Mouse (Mus musculus) hindbrain, embryonic 12.5 days (tissue): ENCODE measurements at regions not wholly inside any gene's neighbourhood (a gene's known extent, or its start where the extent isn't known, plus 50 kb on each side); places are given as distances from the start of the nearest gene placed in this dataset.
A peak's percentile ranks its signal among the peaks of the same experiment; 100 is the strongest.

Source experiments
- ATAC-seq: fragments of 200-750 bp; cut with Nextera tagmentation; 2 replicates; pipeline ENCODE4 v1.8.0; 2017; ENCODE audit warnings: moderate TSS enrichment; ENCODE audit not compliant: low FRiP score
- H3K27ac ChIP-seq: fragments of 300-500 bp; sonication (generic); 2 replicates; pipeline ENCODE4 v1.5.1; 2016; ENCODE audit warnings: mild to moderate bottlenecking
- H3K27me3 ChIP-seq: fragments of 300-500 bp; sonication (generic); 2 replicates; pipeline ENCODE4 v1.6.1; 2016; ENCODE audit warnings: mild to moderate bottlenecking
- H3K36me3 ChIP-seq: fragments of 300-500 bp; sonication (generic); 2 replicates; pipeline ENCODE4 v1.6.1; 2016; ENCODE audit warnings: mild to moderate bottlenecking
- H3K4me1 ChIP-seq: fragments of 300-500 bp; sonication (generic); 2 replicates; pipeline ENCODE4 v1.6.1; 2016
- H3K4me2 ChIP-seq: fragments of 300-500 bp; sonication (generic); replicated peaks from 2 replicates; pipeline ENCODE4 v1.6.1; 2016; ENCODE audit warnings: mild to moderate bottlenecking
- H3K4me3 ChIP-seq: fragments of 300-500 bp; sonication (generic); 2 replicates; pipeline ENCODE4 v1.5.1; 2016; ENCODE audit warnings: mild to moderate bottlenecking
- H3K9ac ChIP-seq: fragments of 300-500 bp; sonication (generic); 2 replicates; pipeline ENCODE4 v1.6.1; 2016; ENCODE audit warnings: mild to moderate bottlenecking, moderate library complexity
- H3K9me3 ChIP-seq: fragments of 300-500 bp; sonication (generic); replicated peaks from 2 replicates; pipeline ENCODE4 v1.6.1; 2016; ENCODE audit warnings: mild to moderate bottlenecking
- WGBS: fragments of 180-500 bp; shearing (Covaris S2); methylation state at CpG from one replicate; pipeline ENCODE4 v1.1.7; 2016; 5-methylcytosine and 5-hydroxymethylcytosine counted together

DNA sequence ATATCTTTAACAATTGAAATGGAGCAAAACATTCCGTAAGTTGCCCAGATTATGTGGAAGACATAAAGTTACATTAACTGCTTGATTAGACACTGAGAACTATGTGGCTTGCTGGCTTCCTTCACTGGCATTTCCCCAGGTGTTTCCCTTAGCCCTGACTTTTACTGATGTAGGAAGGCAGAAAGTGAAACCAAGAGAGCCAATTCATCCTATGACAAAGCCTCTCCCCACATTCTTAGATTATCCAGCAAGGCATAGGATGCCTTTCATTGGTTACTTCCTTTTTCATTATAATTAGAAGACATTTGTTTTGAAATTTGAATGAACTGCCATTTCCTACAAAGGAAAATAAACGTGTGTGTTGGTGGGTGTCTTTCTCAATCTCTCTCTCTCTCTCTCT lies 72.1 kb downstream of the Cdc42ep3 start:
- WGBS = 67% methylated on average over 2 of the region's 2 CpGs
- no peak overlapping the region for H3K4me2 ChIP-seq
- H3K9ac ChIP-seq = no peak overlapping the region
- H3K4me3 ChIP-seq = no peak overlapping the region
- ATAC-seq = no peak
- peaks cover 4% of the 10 kb centered on the region for H3K4me1 ChIP-seq
- H3K36me3 ChIP-seq = no peaks in the 10 kb centered on the region
- no peaks in the 10 kb centered on the region for H3K27me3 ChIP-seq
- no peaks in the 10 kb centered on the region for H3K9me3 ChIP-seq
- no peak overlapping the region for H3K27ac ChIP-seq

- Histone ChIP-seq H3K9me3 (no peaks in the 10 kb centered on the region), H3K27me3 (no peaks in the 10 kb centered on the region), H3K9ac (no peak overlapping the region), H3K27ac (no peak overlapping the region), H3K4me1 (no peaks in the 10 kb centered on the region), H3K36me3 (no peaks in the 10 kb centered on the region), H3K4me3 (no peak overlapping the region), H3K4me2 (no peak overlapping the region)
- ATAC-seq = no peak
- 81% methylated on average over 8 of the region's 8 CpGs for WGBS
Observed at GRCm38 (mm10) chr17:79273551-79273950, 81.3 kb downstream of the Cdc42ep3 start.

DNA sequence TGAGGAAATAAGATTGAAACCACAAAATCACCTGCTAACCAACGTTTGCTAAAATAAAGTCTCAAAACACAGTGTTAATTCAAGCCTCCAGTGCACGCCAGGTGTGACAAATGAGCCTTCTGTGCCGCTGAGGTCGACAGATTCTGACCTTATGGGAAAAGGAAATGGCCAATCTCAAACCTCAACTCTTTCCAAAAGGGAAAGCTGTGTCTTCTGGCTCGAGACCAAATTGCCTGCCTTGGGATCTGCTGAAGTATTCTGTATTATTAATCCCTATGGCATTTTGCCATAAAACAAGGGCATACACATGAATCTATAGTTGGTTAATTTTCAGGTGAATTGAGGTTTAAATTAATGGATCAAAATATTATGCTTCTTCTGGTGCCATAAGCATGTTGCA lies 95.2 kb downstream of the Cdc42ep3 start:
- Histone ChIP-seq H3K4me3 (no peak overlapping the region), H3K27ac (no peak overlapping the region), H3K9ac (no peak overlapping the region), H3K4me2 (no peak overlapping the region), H3K4me1 (no peaks in the 10 kb centered on the region), H3K27me3 (no peaks in the 10 kb centered on the region), H3K9me3 (no peaks in the 10 kb centered on the region), H3K36me3 (no peaks in the 10 kb centered on the region)
- WGBS = 66% methylated on average over 5 of the region's 5 CpGs
- ATAC-seq = no peak

- 72% methylated on average over 9 of the region's 9 CpGs for WGBS
- Histone ChIP-seq H3K4me1 (no peaks in the 10 kb centered on the region), H3K36me3 (no peaks in the 10 kb centered on the region), H3K9ac (no peak overlapping the region), H3K4me2 (no peak overlapping the region), H3K27me3 (no peaks in the 10 kb centered on the region), H3K27ac (no peak overlapping the region), H3K4me3 (no peak overlapping the region), H3K9me3 (0 out of 2 replicates have a peak, but pooled peaks cover 6% of the 10 kb centered on the region)
- peak; percentile 76 for ATAC-seq
Observed at GRCm38 (mm10) chr17:79246962-79247902, 107.7 kb downstream of the Cdc42ep3 start.

DNA sequence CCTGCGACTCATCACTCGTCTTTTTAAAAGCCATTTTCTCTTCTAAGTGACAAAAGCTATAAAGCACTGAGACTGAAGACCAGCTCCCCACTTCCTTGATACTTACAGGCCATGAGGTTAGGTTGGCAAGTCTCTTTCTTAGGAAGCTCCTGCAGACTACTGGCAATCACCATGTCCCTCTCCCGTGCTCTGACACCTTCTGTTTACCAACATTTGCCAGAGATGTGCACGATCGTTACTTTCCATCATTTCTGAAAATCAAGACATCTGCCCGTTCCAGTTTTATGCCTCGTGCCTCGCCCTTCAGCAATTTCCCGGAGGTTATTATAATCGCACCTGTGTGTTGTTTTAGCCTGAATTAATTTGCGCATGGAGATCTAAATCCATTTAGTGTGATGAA lies 110.8 kb downstream of the Cdc42ep3 start:
- whole genome bisulfite sequencing = 92% methylated on average over 11 of the region's 11 CpGs
- Histone ChIP-seq H3K4me1 (no peaks in the 10 kb centered on the region), H3K4me2 (no peak overlapping the region), H3K9ac (no peak overlapping the region), H3K9me3 (0 out of 2 replicates have a peak, but pooled peaks cover 6% of the 10 kb centered on the region), H3K27me3 (no peaks in the 10 kb centered on the region), H3K4me3 (no peak overlapping the region), H3K27ac (no peak overlapping the region), H3K36me3 (no peaks in the 10 kb centered on the region)
- no peak for ATAC-seq

DNA sequence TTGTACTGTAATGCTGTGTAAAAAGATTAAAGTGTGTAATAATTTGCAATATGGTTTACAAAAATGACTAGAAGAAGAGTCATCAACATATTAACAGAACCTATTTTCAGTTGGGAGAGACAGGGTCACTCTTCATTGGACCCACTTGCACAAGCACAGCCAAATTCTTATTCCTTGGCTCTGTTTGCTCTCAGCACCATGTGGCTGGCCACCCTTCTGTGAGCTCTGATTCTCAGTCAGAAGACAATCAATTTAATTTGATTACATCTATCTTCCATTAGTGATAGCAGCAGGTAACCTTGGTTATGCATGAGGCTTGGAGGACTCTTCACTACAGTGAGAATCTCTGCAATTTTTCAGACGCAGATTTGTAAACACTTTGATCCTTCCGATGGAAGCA lies 111.5 kb downstream of the Cdc42ep3 start:
- H3K4me3 ChIP-seq = no peak overlapping the region
- 90% methylated on average over 2 of the region's 2 CpGs for WGBS
- no peaks in the 10 kb centered on the region for H3K27me3 ChIP-seq
- 0 out of 2 replicates have a peak, but pooled peaks cover 6% of the 10 kb centered on the region for H3K9me3 ChIP-seq
- no peak for ATAC-seq
- no peak overlapping the region for H3K27ac ChIP-seq
- no peak overlapping the region for H3K4me2 ChIP-seq
- no peak overlapping the region for H3K9ac ChIP-seq
- no peaks in the 10 kb centered on the region for H3K36me3 ChIP-seq
- no peaks in the 10 kb centered on the region for H3K4me1 ChIP-seq

DNA sequence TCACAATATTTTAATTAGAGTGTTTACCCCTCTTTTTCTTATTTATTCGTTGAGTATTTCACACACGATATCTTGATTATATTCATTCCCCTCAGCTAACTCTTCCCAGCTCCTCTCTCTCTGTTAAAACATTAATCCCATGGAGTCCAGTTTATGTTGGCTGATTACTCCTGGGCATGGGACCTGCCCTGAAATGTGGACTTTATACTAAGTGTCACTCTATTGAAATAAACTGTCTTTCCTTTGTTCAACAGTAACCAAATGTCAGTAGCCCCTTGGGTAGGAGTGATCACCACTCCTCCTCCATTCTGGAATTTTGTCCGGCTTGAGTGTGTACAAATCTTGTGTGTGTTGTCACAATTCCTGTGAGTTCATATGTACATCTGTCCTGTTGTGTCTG lies 113.4 kb downstream of the Cdc42ep3 start:
- no peaks in the 10 kb centered on the region for H3K36me3 ChIP-seq
- H3K4me3 ChIP-seq = no peak overlapping the region
- ATAC-seq = no peak
- no peaks in the 10 kb centered on the region for H3K4me1 ChIP-seq
- H3K27ac ChIP-seq = no peak overlapping the region
- WGBS = 87% methylated on average over 3 of the region's 3 CpGs
- H3K4me2 ChIP-seq = no peak overlapping the region
- H3K9ac ChIP-seq = no peak overlapping the region
- no peaks in the 10 kb centered on the region for H3K27me3 ChIP-seq
- 0 out of 2 replicates have a peak, but pooled peaks cover 6% of the 10 kb centered on the region for H3K9me3 ChIP-seq

- H3K36me3 ChIP-seq = no peaks in the 10 kb centered on the region
- no peaks in the 10 kb centered on the region for H3K4me1 ChIP-seq
- H3K9ac ChIP-seq = no peak overlapping the region
- no peak for ATAC-seq
- H3K27me3 ChIP-seq = no peaks in the 10 kb centered on the region
- WGBS = 75% methylated on average over 3 of the region's 3 CpGs
- no peak overlapping the region for H3K4me3 ChIP-seq
- no peak overlapping the region for H3K27ac ChIP-seq
- H3K9me3 ChIP-seq = no peaks in the 10 kb centered on the region
- no peak overlapping the region for H3K4me2 ChIP-seq
Observed at GRCm38 (mm10) chr17:79236244-79236781, 118.6 kb downstream of the Cdc42ep3 start.

DNA sequence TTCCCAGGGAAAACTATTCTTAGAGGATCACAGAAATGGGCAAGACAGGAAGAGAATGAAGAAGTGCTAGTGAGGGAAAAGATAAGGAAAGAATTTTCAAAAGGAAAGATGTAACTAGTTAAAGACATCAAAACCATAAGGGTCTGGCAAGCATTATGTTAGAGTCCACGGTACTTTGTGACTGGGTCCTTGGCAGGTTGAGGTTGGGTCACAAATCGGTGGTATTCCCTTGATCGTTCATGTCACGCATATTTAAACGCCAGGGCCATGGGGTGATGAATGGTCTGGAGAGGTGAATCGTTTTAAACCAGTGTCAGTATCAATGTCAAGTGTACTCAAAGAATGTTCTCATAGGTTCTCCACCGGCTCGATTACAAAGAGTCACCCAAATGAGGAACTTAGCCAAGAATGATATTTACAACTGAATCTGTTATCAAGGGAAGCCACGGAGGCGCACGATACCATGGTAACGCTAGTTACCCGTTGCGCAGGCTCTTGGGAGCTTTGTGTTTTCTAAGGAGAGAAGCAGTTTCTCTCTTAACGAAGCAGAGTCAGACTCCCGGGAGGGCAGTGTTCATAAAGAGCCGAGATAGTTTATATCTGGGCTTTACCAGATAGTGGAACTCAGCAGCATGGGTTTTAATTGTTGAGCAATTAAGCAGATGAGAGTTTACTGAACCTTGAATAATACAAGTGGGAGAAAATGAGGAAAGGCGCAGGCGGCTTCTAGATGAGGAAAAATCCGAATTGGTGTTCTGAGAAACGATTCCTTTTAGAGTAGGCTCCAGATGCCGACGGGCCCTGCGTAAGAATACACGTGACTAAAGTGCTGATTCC lies 124.0 kb downstream of the Cdc42ep3 start:
- no peaks in the 10 kb centered on the region for H3K4me1 ChIP-seq
- WGBS = 73% methylated on average over 25 of the region's 25 CpGs
- H3K36me3 ChIP-seq = no peaks in the 10 kb centered on the region
- H3K9me3 ChIP-seq = no peaks in the 10 kb centered on the region
- no peak overlapping the region for H3K4me3 ChIP-seq
- H3K27ac ChIP-seq = no peak overlapping the region
- ATAC-seq = no peak
- 0 out of 2 replicates have a peak overlapping the region, but pooled peaks have one; percentile 1 for H3K4me2 ChIP-seq
- H3K9ac ChIP-seq = no peak overlapping the region
- no peaks in the 10 kb centered on the region for H3K27me3 ChIP-seq

DNA sequence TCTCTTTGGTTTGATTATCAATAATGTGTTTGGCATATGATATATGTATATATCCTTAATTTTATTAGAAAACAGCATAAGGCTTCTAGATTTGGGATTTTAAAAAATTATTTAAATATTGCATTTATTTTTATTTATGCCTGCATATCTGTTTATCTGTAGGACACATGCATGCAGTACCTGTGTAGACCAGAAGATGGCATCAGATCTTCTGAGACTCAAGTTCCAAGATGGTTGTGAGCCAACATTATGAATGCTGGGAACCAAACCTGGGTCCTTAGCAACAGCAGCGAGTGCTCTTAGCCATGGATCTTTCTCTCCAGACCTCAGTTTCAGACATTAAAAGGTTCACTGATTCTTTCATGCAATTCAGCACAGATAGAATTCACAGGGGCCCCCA lies 148.3 kb downstream of the Cdc42ep3 start:
- WGBS = 97% methylated on average over 1 of the region's 1 CpGs
- no peak overlapping the region for H3K4me2 ChIP-seq
- H3K9ac ChIP-seq = no peak overlapping the region
- H3K36me3 ChIP-seq = no peaks in the 10 kb centered on the region
- no peak overlapping the region for H3K27ac ChIP-seq
- no peak overlapping the region for H3K4me3 ChIP-seq
- no peaks in the 10 kb centered on the region for H3K27me3 ChIP-seq
- ATAC-seq = no peak
- H3K9me3 ChIP-seq = peaks cover 5% of the 10 kb centered on the region
- H3K4me1 ChIP-seq = no peaks in the 10 kb centered on the region

DNA sequence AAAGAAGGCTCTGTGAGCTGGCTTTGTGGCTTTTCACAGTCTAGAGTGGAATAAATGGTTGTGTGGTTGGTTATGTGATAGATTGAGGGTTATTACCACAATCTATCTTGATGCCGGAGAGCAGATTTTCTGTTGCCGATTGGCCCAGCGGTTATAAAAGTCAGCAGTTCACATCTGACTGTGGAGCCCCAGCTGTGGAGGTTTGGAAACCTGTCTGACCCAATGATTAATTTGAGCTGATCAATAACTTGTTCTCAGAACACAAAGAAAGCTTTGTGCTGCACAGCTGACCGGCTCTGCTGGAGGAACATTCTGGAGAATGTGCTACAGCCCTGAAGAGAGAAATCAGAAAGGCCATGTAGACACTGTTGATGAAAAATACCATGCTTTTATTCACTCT lies 148.8 kb downstream of the Cdc42ep3 start:
- Histone ChIP-seq H3K27me3 (no peaks in the 10 kb centered on the region), H3K4me1 (no peaks in the 10 kb centered on the region), H3K9ac (no peak overlapping the region), H3K27ac (no peak overlapping the region), H3K4me2 (no peak overlapping the region), H3K4me3 (no peak overlapping the region), H3K9me3 (peaks cover 5% of the 10 kb centered on the region), H3K36me3 (no peaks in the 10 kb centered on the region)
- WGBS = 68% methylated on average over 4 of the region's 4 CpGs
- no peak for ATAC-seq

- no peak overlapping the region for H3K4me2 ChIP-seq
- 0 out of 2 replicates have a peak, but pooled peaks cover 4% of the 10 kb centered on the region for H3K4me1 ChIP-seq
- H3K9ac ChIP-seq = no peak overlapping the region
- no peak for ATAC-seq
- H3K4me3 ChIP-seq = no peak overlapping the region
- no peaks in the 10 kb centered on the region for H3K27me3 ChIP-seq
- WGBS = 61% methylated on average over 9 of the region's 9 CpGs
- H3K36me3 ChIP-seq = no peaks in the 10 kb centered on the region
- no peaks in the 10 kb centered on the region for H3K9me3 ChIP-seq
- peak overlapping the region; percentile 17; the same call in 1 of the 2 replicates for H3K27ac ChIP-seq
Observed at GRCm38 (mm10) chr17:79199814-79200491, 148.2 kb downstream of the Qpct start.
